Mouse (Mus musculus): ENCODE data around the gene Cep78. TPM values are rescaled to one million over a fixed set of nuclear protein-coding genes. Genes with fewer than 3 reads are reported as not detected.

Cep78 gene
- polyA plus RNA-seq, 1 experiment from 2014 or later: 55.8 TPM

- H3K9me3 ChIP-seq (ENCODE audit: control insufficient read depth, low read length): no peaks in the 10 kb centered on the region
- ATAC-seq (ENCODE audit: insufficient number of reproducible peaks, low FRiP score, low TSS enrichment, low read depth) (peak; percentile 99), DNase-seq (ENCODE audit: low spot score) (peak; percentile 90)
- 4% methylated on average over 43 of the region's 43 CpGs for WGBS
- H3K27me3 ChIP-seq (ENCODE audit: control insufficient read depth, insufficient read depth, low read length): no peaks in the 10 kb centered on the region
- H3K4me1 ChIP-seq (ENCODE audit: control insufficient read depth, insufficient read depth, low read length): peaks cover 6% of the 10 kb centered on the region
- no peaks in the 10 kb centered on the region for H3K36me3 ChIP-seq (ENCODE audit: control insufficient read depth, insufficient read depth, low read length)
- H3K9ac ChIP-seq (ENCODE audit: low read length): peak overlapping the region; percentile 62
- peak overlapping the region; percentile 68 for H3K4me3 ChIP-seq (ENCODE audit: low read depth, low read length)
- no peak overlapping the region for H3K27ac ChIP-seq (replicated peaks; ENCODE audit: low read depth, low read length)
- H3K4me2 ChIP-seq (ENCODE audit: low read depth, severe bottlenecking): peak overlapping the region; percentile 95
Measured at GRCm38 (mm10) chr19:15924866-15925718, 59.7 kb downstream of the Cep78 start.

- under 1% methylated on average over 46 of the region's 46 CpGs for WGBS
Measured at GRCm38 (mm10) chr19:15924181-15924865, 60.5 kb downstream of the Cep78 start.

GRCm38 (mm10) chr19:15923426-15923825, 61.4 kb downstream of the Cep78 start:
- WGBS: 44% methylated on average over 9 of the region's 9 CpGs
- peak overlapping the region; percentile 68 for H3K4me3 ChIP-seq (ENCODE audit: low read depth, low read length)
- no peaks in the 10 kb centered on the region for H3K9me3 ChIP-seq (ENCODE audit: control insufficient read depth, low read length)
- H3K27ac ChIP-seq (replicated peaks; ENCODE audit: low read depth, low read length): no peak overlapping the region
- peaks cover 6% of the 10 kb centered on the region for H3K4me1 ChIP-seq (ENCODE audit: control insufficient read depth, insufficient read depth, low read length)
- ATAC-seq (ENCODE audit: insufficient number of reproducible peaks, low FRiP score, low TSS enrichment, low read depth): no peak
- DNase-seq (ENCODE audit: low spot score): peak; percentile 26
- H3K9ac ChIP-seq (ENCODE audit: low read length): no peak overlapping the region
- H3K27me3 ChIP-seq (ENCODE audit: control insufficient read depth, insufficient read depth, low read length): no peaks in the 10 kb centered on the region
- peaks cover 4% of the 10 kb centered on the region; the same call in 1 of the 2 replicates for H3K36me3 ChIP-seq (ENCODE audit: control insufficient read depth, insufficient read depth, low read length)
- H3K4me2 ChIP-seq (ENCODE audit: low read depth, severe bottlenecking): peak overlapping the region; percentile 95

More at GRCm38 (mm10) chr19:15924181-15924865, 60.5 kb downstream of the Cep78 start:
- ATAC-seq (ENCODE audit: insufficient number of reproducible peaks, low FRiP score, low TSS enrichment, low read depth) (peak; percentile 62), DNase-seq (ENCODE audit: low spot score) (peak; percentile 48)
- H3K27ac ChIP-seq (replicated peaks; ENCODE audit: low read depth, low read length): no peak overlapping the region
- H3K9me3 ChIP-seq (ENCODE audit: control insufficient read depth, low read length): no peaks in the 10 kb centered on the region
- peak overlapping the region; percentile 68 for H3K4me3 ChIP-seq (ENCODE audit: low read depth, low read length)
- peak overlapping the region; percentile 95 for H3K4me2 ChIP-seq (ENCODE audit: low read depth, severe bottlenecking)
- H3K9ac ChIP-seq (ENCODE audit: low read length): peak overlapping the region; percentile 62
- H3K4me1 ChIP-seq (ENCODE audit: control insufficient read depth, insufficient read depth, low read length): peaks cover 6% of the 10 kb centered on the region
- H3K36me3 ChIP-seq (ENCODE audit: control insufficient read depth, insufficient read depth, low read length): no peaks in the 10 kb centered on the region
- no peaks in the 10 kb centered on the region for H3K27me3 ChIP-seq (ENCODE audit: control insufficient read depth, insufficient read depth, low read length)

- 92% methylated on average over 7 of the region's 7 CpGs for WGBS
- Histone ChIP-seq H3K4me2 (ENCODE audit: low read depth, severe bottlenecking) (no peak overlapping the region), H3K27ac (replicated peaks; ENCODE audit: low read depth, low read length) (no peak overlapping the region), H3K4me3 (ENCODE audit: low read depth, low read length) (no peak overlapping the region), H3K9me3 (ENCODE audit: control insufficient read depth, low read length) (no peaks in the 10 kb centered on the region), H3K4me1 (ENCODE audit: control insufficient read depth, insufficient read depth, low read length) (peaks cover 6% of the 10 kb centered on the region), H3K36me3 (ENCODE audit: control insufficient read depth, insufficient read depth, low read length) (peaks cover 6% of the 10 kb centered on the region; the same call in 1 of the 2 replicates), H3K9ac (ENCODE audit: low read length) (no peak overlapping the region), H3K27me3 (ENCODE audit: control insufficient read depth, insufficient read depth, low read length) (no peaks in the 10 kb centered on the region)
- no peak for ATAC-seq (ENCODE audit: insufficient number of reproducible peaks, low FRiP score, low TSS enrichment, low read depth)
- no peak for DNase-seq (ENCODE audit: low spot score)
Measured at GRCm38 (mm10) chr19:15919336-15919735, 65.5 kb downstream of the Cep78 start.

- Histone ChIP-seq H3K4me3 (ENCODE audit: low read depth, low read length) (no peak overlapping the region), H3K27me3 (ENCODE audit: control insufficient read depth, insufficient read depth, low read length) (no peaks in the 10 kb centered on the region), H3K4me2 (ENCODE audit: low read depth, severe bottlenecking) (no peak overlapping the region), H3K4me1 (ENCODE audit: control insufficient read depth, insufficient read depth, low read length) (no peaks in the 10 kb centered on the region; the same call in 1 of the 2 replicates), H3K9me3 (ENCODE audit: control insufficient read depth, low read length) (no peaks in the 10 kb centered on the region), H3K27ac (replicated peaks; ENCODE audit: low read depth, low read length) (no peak overlapping the region), H3K9ac (ENCODE audit: low read length) (no peak overlapping the region), H3K36me3 (ENCODE audit: control insufficient read depth, insufficient read depth, low read length) (peaks cover 8% of the 10 kb centered on the region; the same call in 1 of the 2 replicates)
- WGBS: 95% methylated on average over 7 of the region's 7 CpGs
- no peak for ATAC-seq (ENCODE audit: insufficient number of reproducible peaks, low FRiP score, low TSS enrichment, low read depth)
- no peak for DNase-seq (ENCODE audit: low spot score)
Measured at GRCm38 (mm10) chr19:15918111-15918510, 66.7 kb downstream of the Cep78 start.

GRCm38 (mm10) chr19:15913249-15913997, 71.4 kb downstream of the Cep78 start:
- Histone ChIP-seq H3K27me3 (ENCODE audit: control insufficient read depth, insufficient read depth, low read length) (no peaks in the 10 kb centered on the region), H3K36me3 (ENCODE audit: control insufficient read depth, insufficient read depth, low read length) (peaks cover 7% of the 10 kb centered on the region), H3K27ac (replicated peaks; ENCODE audit: low read depth, low read length) (no peak overlapping the region), H3K4me2 (ENCODE audit: low read depth, severe bottlenecking) (no peak overlapping the region), H3K4me3 (ENCODE audit: low read depth, low read length) (no peak overlapping the region), H3K9me3 (ENCODE audit: control insufficient read depth, low read length) (no peaks in the 10 kb centered on the region), H3K9ac (ENCODE audit: low read length) (no peak overlapping the region), H3K4me1 (ENCODE audit: control insufficient read depth, insufficient read depth, low read length) (no peaks in the 10 kb centered on the region)
- WGBS: 90% methylated on average over 9 of the region's 9 CpGs
- DNase-seq (ENCODE audit: low spot score) (no peak), ATAC-seq (ENCODE audit: insufficient number of reproducible peaks, low FRiP score, low TSS enrichment, low read depth) (no peak)

GRCm38 (mm10) chr19:15911441-15911840, 73.3 kb downstream of the Cep78 start:
- Histone ChIP-seq H3K36me3 (ENCODE audit: control insufficient read depth, insufficient read depth, low read length) (peaks cover 10% of the 10 kb centered on the region), H3K27me3 (ENCODE audit: control insufficient read depth, insufficient read depth, low read length) (no peaks in the 10 kb centered on the region), H3K4me1 (ENCODE audit: control insufficient read depth, insufficient read depth, low read length) (no peaks in the 10 kb centered on the region), H3K27ac (replicated peaks; ENCODE audit: low read depth, low read length) (no peak overlapping the region), H3K4me3 (ENCODE audit: low read depth, low read length) (no peak overlapping the region), H3K9ac (ENCODE audit: low read length) (no peak overlapping the region), H3K4me2 (ENCODE audit: low read depth, severe bottlenecking) (no peak overlapping the region), H3K9me3 (ENCODE audit: control insufficient read depth, low read length) (no peaks in the 10 kb centered on the region)
- DNase-seq (ENCODE audit: low spot score) (no peak), ATAC-seq (ENCODE audit: insufficient number of reproducible peaks, low FRiP score, low TSS enrichment, low read depth) (no peak)
- WGBS: 89% methylated on average over 5 of the region's 5 CpGs

GRCm38 (mm10) chr19:15910987-15911386, 73.8 kb downstream of the Cep78 start:
- DNase-seq (ENCODE audit: low spot score): no peak
- 92% methylated on average over 3 of the region's 3 CpGs for WGBS
- Histone ChIP-seq H3K4me1 (ENCODE audit: control insufficient read depth, insufficient read depth, low read length) (no peaks in the 10 kb centered on the region), H3K27ac (replicated peaks; ENCODE audit: low read depth, low read length) (no peak overlapping the region), H3K4me2 (ENCODE audit: low read depth, severe bottlenecking) (no peak overlapping the region), H3K36me3 (ENCODE audit: control insufficient read depth, insufficient read depth, low read length) (peaks cover 10% of the 10 kb centered on the region), H3K9ac (ENCODE audit: low read length) (no peak overlapping the region), H3K27me3 (ENCODE audit: control insufficient read depth, insufficient read depth, low read length) (no peaks in the 10 kb centered on the region), H3K4me3 (ENCODE audit: low read depth, low read length) (no peak overlapping the region), H3K9me3 (ENCODE audit: control insufficient read depth, low read length) (no peaks in the 10 kb centered on the region)
- no peak for ATAC-seq (ENCODE audit: insufficient number of reproducible peaks, low FRiP score, low TSS enrichment, low read depth)

Measured in limb, embryonic 11.5 days (tissue).